Mouse (Mus musculus) ovary, postnatal 10 days (tissue): Measurements from ENCODE around the gene Bicd1.

ENCODE experiments used
- DNase-seq: peaks from one replicate; pipeline ENCODE4 v3.0.0; 2022; ENCODE audit warnings: low spot score

Bicd1 gene

DNA sequence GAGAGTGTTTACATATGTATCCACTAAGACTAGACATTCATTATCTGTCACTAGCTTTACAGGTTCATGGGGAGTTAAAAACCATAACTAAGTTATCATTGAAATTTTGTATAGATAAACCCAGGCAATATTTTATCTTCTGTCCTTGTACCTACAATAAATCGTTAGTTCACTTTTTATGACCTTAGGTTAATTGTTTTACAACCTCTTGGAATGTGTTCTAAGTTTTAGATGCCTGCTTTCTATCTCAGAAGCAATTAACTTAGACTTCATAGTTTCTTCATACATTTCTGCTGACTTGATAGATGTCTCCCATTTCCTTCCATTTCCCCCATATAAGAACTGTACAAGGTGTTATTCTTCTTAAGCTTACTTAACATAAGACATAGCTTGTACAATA lies 158.5 kb downstream of the Bicd1 start:
- DNase-seq, result no peak

DNA sequence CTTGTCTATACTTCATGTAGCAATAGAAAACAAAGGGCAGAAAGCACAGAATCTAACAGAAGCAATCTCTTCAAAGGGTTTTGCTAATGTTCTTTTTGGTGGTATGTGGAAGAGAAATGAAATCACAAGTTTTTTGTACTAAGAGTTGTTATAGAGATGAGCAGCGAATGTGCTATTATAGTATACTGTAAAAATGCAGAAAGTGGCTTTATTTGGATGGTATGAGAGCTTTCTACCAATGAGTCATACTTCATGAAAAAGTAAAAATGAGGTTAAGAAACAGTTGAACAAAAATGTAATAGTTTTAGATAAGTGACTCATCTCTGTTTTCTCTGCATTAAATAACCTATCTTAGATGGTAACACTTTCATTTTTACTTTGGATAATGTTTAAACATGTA lies 165.6 kb downstream of the Bicd1 start:
- DNase-seq, result no peak

DNA sequence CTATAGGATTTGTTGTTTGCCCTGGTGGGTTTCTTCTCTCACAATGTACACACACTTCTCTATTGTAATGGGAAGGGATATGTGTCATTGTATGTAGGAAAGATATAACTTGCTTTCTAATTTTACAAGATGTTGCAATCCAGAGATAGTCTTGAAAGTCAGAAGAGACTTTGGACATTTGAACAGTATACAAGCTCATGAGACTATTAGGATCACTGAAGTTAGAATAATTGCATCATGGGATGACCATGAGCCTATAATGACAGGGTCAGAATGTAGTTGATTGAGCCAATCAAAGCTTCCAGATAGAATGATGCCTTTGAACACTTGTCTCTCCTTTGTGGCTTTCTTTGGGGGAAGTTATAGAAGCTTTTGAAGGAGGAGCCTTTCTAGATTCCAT lies 171.4 kb downstream of the Bicd1 start:
- no peak for DNase-seq

DNA sequence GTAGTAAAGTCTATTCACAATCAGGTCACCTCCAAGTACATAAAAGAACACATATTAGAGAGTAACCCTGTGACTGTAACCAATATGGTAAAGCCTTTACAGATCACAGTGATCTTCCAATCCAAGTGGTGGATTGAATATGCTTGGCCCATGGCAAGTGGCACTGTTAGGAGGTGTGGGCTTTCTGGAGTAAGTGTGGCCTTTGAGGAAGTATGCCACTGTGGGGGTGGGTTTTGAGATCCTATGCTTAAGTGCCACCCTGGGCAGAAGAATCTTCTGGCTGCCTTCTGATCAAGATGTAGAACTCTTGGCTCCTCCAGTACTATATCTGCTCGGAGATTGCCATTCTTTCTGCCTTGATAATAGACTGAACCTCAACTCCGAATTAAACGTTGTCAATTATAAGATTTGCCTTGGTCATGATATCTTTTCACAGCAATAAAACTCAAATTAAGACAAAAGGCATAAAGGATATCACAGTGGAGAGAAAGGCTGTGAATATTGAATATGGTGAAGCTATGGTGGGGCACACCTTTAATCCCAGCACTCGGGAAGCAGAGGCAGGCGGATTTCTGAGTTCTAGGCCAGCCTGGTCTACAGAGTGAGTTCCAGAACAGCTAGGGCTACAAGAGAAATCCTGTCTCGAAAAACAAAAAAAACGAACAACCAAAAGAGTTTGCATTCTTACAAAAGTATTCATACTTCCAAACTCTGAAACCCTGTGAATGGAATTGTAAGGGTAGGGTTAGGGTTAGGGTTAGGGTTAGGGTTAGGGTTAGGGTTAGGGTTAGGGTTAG lies 177.2 kb downstream of the Bicd1 start:
- no peak for DNase-seq
